9 mouse cellular contexts compared by ENCODE assay signal in the genomic region with DNA sequence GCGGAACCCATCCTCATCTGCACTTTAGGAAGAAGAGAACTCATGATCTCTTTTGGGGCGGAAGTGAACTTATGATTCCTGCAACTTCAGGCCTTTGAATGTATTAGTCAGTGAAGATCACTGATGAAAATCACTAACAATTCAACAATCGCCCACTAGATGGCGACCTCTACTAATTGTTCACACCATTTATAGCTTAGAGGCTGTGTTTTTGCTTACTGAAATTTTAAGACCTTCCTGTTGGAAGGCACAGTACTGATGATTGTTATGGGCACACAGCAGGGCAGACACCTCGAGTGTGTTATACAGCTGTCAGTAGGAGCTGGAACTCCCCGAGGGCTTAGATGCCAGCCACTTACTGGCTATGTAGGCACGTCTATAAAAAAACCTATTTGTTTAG. TPM values are rescaled to one million over a fixed set of nuclear protein-coding genes. Genes with fewer than 3 reads are reported as not detected.
A peak's percentile ranks its signal among the peaks of the same experiment; 100 is the strongest.
DNase-seq lines count a peak whose midpoint lies in the region; ATAC-seq and TF ChIP-seq lines count a peak whose summit lies in the region.
"Had no signal": no experiment of that assay in that cellular context is flagged by ENCODE, and none has a peak within 500 bp of the region (broad histone marks: within the 10 kb centered on the region; RNA-seq: fewer than 3 reads in every experiment).

No protein-coding gene starts in this region.

- WGBS in embryonic facial prominence, embryonic 10.5 days, result 26% methylated on average over 7 of the region's 7 CpGs
- 10% methylated on average over 7 of the region's 7 CpGs for WGBS in lung, adult 2 months
- WGBS in neural tube, embryonic 15.5 days, result 12% methylated on average over 7 of the region's 7 CpGs

- H3K4me2 ChIP-seq in neural tube, embryonic 15.5 days, result no peak overlapping the region
- H3K4me2 ChIP-seq: limb, embryonic 15.5 days had no signal

- no peak for TF ChIP-seq POLR2A in lung, adult 2 months (IDR thresholded peaks at IDR 0.05; ENCODE audit: borderline replicate concordance, extremely low read depth, low read depth, low read length)

- no peak overlapping the region for H3K27ac ChIP-seq in embryonic facial prominence, embryonic 10.5 days (replicated peaks)
- no peak overlapping the region for H3K27ac ChIP-seq in neural tube, embryonic 15.5 days (replicated peaks)
- H3K27ac ChIP-seq: limb, embryonic 15.5 days had no signal

- no peaks in the 10 kb centered on the region for H3K9me3 ChIP-seq in G1E (replicated peaks)
- no peaks in the 10 kb centered on the region for H3K9me3 ChIP-seq in embryonic facial prominence, embryonic 10.5 days
- H3K9me3 ChIP-seq in neural tube, embryonic 15.5 days (replicated peaks), result no peaks in the 10 kb centered on the region
- H3K9me3 ChIP-seq: limb, embryonic 15.5 days had no signal

- no peaks in the 10 kb centered on the region for H3K36me3 ChIP-seq in G1E (replicated peaks)
- H3K36me3 ChIP-seq in embryonic facial prominence, embryonic 10.5 days (replicated peaks), result no peaks in the 10 kb centered on the region
- no peaks in the 10 kb centered on the region for H3K36me3 ChIP-seq in neural tube, embryonic 15.5 days
- H3K36me3 ChIP-seq: limb, embryonic 15.5 days had no signal

- H3K4me1 ChIP-seq in G1E (ENCODE audit: insufficient read depth, low read depth, low read length), result 0 out of 2 replicates have a peak, but pooled peaks cover 3% of the 10 kb centered on the region
- no peaks in the 10 kb centered on the region for H3K4me1 ChIP-seq in embryonic facial prominence, embryonic 10.5 days
- H3K4me1 ChIP-seq in lung, adult 2 months (ENCODE audit: control insufficient read depth, insufficient read depth, low read length), result peaks cover 8% of the 10 kb centered on the region
- peaks cover 2% of the 10 kb centered on the region; the same call in 1 of the 2 replicates for H3K4me1 ChIP-seq in neural tube, embryonic 15.5 days
- H3K4me1 ChIP-seq: limb, embryonic 15.5 days had no signal

- peak; percentile 22; the same call in 1 of the 2 replicates for ATAC-seq in G1E (ENCODE audit: extremely low read depth, insufficient number of reproducible peaks, low FRiP score, poor library complexity, severe bottlenecking)
- peak; percentile 90 for ATAC-seq in neural tube, embryonic 15.5 days (ENCODE audit: low FRiP score)

- peak; percentile 3 for DNase-seq in G1E (ENCODE audit: low spot score)
- peak; percentile 74 for DNase-seq in adrenal gland, postnatal 14 days
- peak; percentile 45 for DNase-seq in embryonic facial prominence, embryonic 10.5 days (ENCODE audit: low spot score)
- DNase-seq in heart, postnatal 36 days, result peak; percentile 56 to 65
- DNase-seq in kidney, postnatal 4 days, result peak; percentile 46 to 59
- DNase-seq in lung, adult 2 months, result peak; percentile 37
- peak; percentile 19 to 28 for DNase-seq in urinary bladder, postnatal 36 days (ENCODE audit: low spot score in 2 of 2)

- no peak overlapping the region for H3K9ac ChIP-seq in neural tube, embryonic 15.5 days (replicated peaks)
- H3K9ac ChIP-seq: limb, embryonic 15.5 days had no signal

- intact Hi-C loops in heart, postnatal 36 days (cut with DNase I), result loop anchor here (1.0 to 5.0 kb wide), 2 partner anchors 190 to 242 kb away; no protein-coding TSS in a partner anchor

- peak; percentile 44; the same call in 1 of the 2 replicates for TF ChIP-seq CTCF in G1E (IDR thresholded peaks at IDR 0.05; ENCODE audit: low read depth, low read length)
- no peak for TF ChIP-seq CTCF in lung, adult 2 months (IDR thresholded peaks at IDR 0.05; ENCODE audit: insufficient read depth, low read length)

- H3K4me3 ChIP-seq in G1E (ENCODE audit: low read depth, low read length), result no peak overlapping the region
- H3K4me3 ChIP-seq in embryonic facial prominence, embryonic 10.5 days, result no peak overlapping the region
- no peak overlapping the region for H3K4me3 ChIP-seq in lung, adult 2 months (replicated peaks; ENCODE audit: extremely low read depth, low read depth, low read length)
- H3K4me3 ChIP-seq in neural tube, embryonic 15.5 days (replicated peaks), result no peak overlapping the region
- H3K4me3 ChIP-seq: limb, embryonic 15.5 days had no signal

- H3K27me3 ChIP-seq in G1E (ENCODE audit: insufficient read depth, low read length), result peaks cover 6% of the 10 kb centered on the region
- no peaks in the 10 kb centered on the region for H3K27me3 ChIP-seq in embryonic facial prominence, embryonic 10.5 days (replicated peaks; ENCODE audit: low read depth, poor library complexity, severe bottlenecking)
- no peaks in the 10 kb centered on the region for H3K27me3 ChIP-seq in neural tube, embryonic 15.5 days (replicated peaks)
- H3K27me3 ChIP-seq: limb, embryonic 15.5 days had no signal

RNA-seq across cellular contexts. Expression of gene Myct1, which starts 6.5 kb away (rescaled TPM):
- total RNA-seq in G1E (2014; fragmentation: Nextera tagmentation), result 5.6 and 5.9 TPM in 2 replicates
- total RNA-seq in G1E (2017), result 2.4 and 2.9 TPM in 2 replicates
- polyA plus RNA-seq in G1E (2012), result 2.5 and 3.0 TPM in 2 replicates
- 9.0 and 11.1 TPM in 2 replicates for total RNA-seq in adrenal gland, postnatal 14 days (2021)
- polyA plus RNA-seq in embryonic facial prominence, embryonic 10.5 days (2016; fragmentation: Nextera tagmentation; extraction: Ambion mirVana), result 1.5 and 2.0 TPM in 2 replicates
- 10 to 100 TPM; 12.3 to 18.9 TPM for total RNA-seq in heart, postnatal 36 days (2021)
- 24.7 and 31.2 TPM in 2 replicates for polyA plus RNA-seq in lung, adult 2 months (2012; rRNA removed)
- polyA plus RNA-seq in neural tube, embryonic 15.5 days (2015; fragmentation: Nextera tagmentation; extraction: Ambion mirVana), result 1.0 and 1.2 TPM in 2 replicates

RNA-seq across cellular contexts. Expression of gene Vip, which starts 38.9 kb away (rescaled TPM):
- total RNA-seq in G1E (2014; fragmentation: Nextera tagmentation) (not detected in 2 replicates), G1E (2017) (0.49 TPM in 1 of 2 replicates, not detected in the other)
- not detected in 2 replicates for polyA plus RNA-seq in G1E (2012)
- 0.30 and 0.38 TPM in 2 replicates for total RNA-seq in adrenal gland, postnatal 14 days (2021)
- polyA plus RNA-seq in embryonic facial prominence, embryonic 10.5 days (2016; fragmentation: Nextera tagmentation; extraction: Ambion mirVana), result not detected in 2 replicates
- total RNA-seq in heart, postnatal 36 days (2021), result not detected
- polyA plus RNA-seq in lung, adult 2 months (2012; rRNA removed), result 0.12 and 0.14 TPM in 2 replicates
- polyA plus RNA-seq in neural tube, embryonic 15.5 days (2015; fragmentation: Nextera tagmentation; extraction: Ambion mirVana), result 0.93 and 3.0 TPM in 2 replicates
- polyA plus RNA-seq: limb, embryonic 15.5 days had no signal

RNA-seq across cellular contexts. Expression of gene Syne1, which starts 48.8 kb away (rescaled TPM):
- total RNA-seq in G1E (2014; fragmentation: Nextera tagmentation), result 76.7 and 85.0 TPM in 2 replicates
- total RNA-seq in G1E (2017), result 51.9 and 59.1 TPM in 2 replicates
- polyA plus RNA-seq in G1E (2012), result 7.6 and 10.8 TPM in 2 replicates
- 15.1 and 18.3 TPM in 2 replicates for total RNA-seq in adrenal gland, postnatal 14 days (2021)
- 2.5 and 2.6 TPM in 2 replicates for polyA plus RNA-seq in embryonic facial prominence, embryonic 10.5 days (2016; fragmentation: Nextera tagmentation; extraction: Ambion mirVana)
- 10 to 100 TPM; 56.2 to 61.6 TPM for total RNA-seq in heart, postnatal 36 days (2021)
- polyA plus RNA-seq in lung, adult 2 months (2012; rRNA removed), result 40.2 and 52.0 TPM in 2 replicates
- 14.6 and 18.2 TPM in 2 replicates for polyA plus RNA-seq in neural tube, embryonic 15.5 days (2015; fragmentation: Nextera tagmentation; extraction: Ambion mirVana)

Comparison
In these comparisons a context has a peak if more than half of its experiments do, and no peak if none do; other contexts are left out.
1. DNase-seq: peak in every context shown above with its lines; median percentile 74 in adrenal gland, postnatal 14 days; 60 in heart, postnatal 36 days; 52 in kidney, postnatal 4 days; 45 in embryonic facial prominence, embryonic 10.5 days; 37 in lung, adult 2 months; 24 in urinary bladder, postnatal 36 days; 3 in G1E.